ENCODE assay signal across 24 mouse cellular contexts in the genomic region with DNA sequence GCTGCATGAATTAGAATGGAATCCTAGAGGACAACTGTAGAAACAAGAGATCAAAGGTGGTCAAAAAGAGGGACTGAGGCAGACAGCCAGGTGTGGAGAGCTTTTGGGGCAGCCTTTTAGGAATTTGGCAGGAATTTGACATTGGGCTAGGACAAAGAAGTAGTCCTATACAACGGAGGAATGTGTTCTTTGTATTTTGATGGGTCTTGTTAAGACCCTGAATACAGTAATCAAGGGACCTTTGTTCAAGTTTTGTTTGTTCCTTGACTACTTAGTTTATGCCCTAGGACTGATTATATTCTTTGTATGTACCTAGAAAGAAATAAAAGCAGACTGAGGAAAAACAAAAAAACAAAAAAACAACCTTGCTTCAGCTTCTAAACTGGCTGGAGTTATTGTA. TPM values are rescaled to one million over a fixed set of nuclear protein-coding genes. Genes with fewer than 3 reads are reported as not detected.
DNase-seq lines count a peak whose midpoint lies in the region; ATAC-seq lines count a peak whose summit lies in the region.
"Had no signal": no experiment of that assay in that cellular context is flagged by ENCODE, and none has a peak within 500 bp of the region (broad histone marks: within the 10 kb centered on the region; RNA-seq: fewer than 3 reads in every experiment).

No protein-coding gene starts in this region.

- H3K4me2 ChIP-seq in midbrain, embryonic 14.5 days (ENCODE audit: low read length), result no peak overlapping the region
- H3K4me2 ChIP-seq in forebrain, embryonic 12.5 days, result no peak overlapping the region
- H3K4me2 ChIP-seq: embryonic facial prominence, embryonic 13.5 days; embryonic facial prominence, embryonic 15.5 days; forebrain, embryonic 13.5 days; forebrain, embryonic 15.5 days had no signal

- DNase-seq in ES-CJ7 (ENCODE audit: low read depth, low spot score) (peak; percentile 97), R1 (ENCODE audit: low read depth, low spot score) (peak; percentile 98), ZHBTc4 (ENCODE audit: low read depth, low spot score) (peak; percentile 97)
- DNase-seq in midbrain, embryonic 14.5 days, result no peak
- no peak for DNase-seq in natural killer cell, adult 2 months (ENCODE audit: low spot score in 2 of 2)
- DNase-seq: adrenal gland, adult 2 months; adrenal gland, postnatal 10 days; adrenal gland, postnatal 25 days; cerebellum, adult 11 months; cerebellum, adult 18-20 months; cerebellum, adult 8-10 months; cerebellum, adult 9-11 months; cerebellum, postnatal 14 days; cerebellum, postnatal 36 days; embryo, embryonic 11 days had no signal

- ATAC-seq in midbrain, embryonic 14.5 days (ENCODE audit: low FRiP score, low TSS enrichment), result no peak
- ATAC-seq in forebrain, embryonic 12.5 days (ENCODE audit: low FRiP score), result no peak
- ATAC-seq: forebrain, embryonic 13.5 days; forebrain, embryonic 15.5 days; Patski had no signal

- no peak overlapping the region for H3K4me3 ChIP-seq in midbrain, embryonic 14.5 days (replicated peaks; ENCODE audit: low read depth, low read length)
- no peak overlapping the region for H3K4me3 ChIP-seq in forebrain, embryonic 12.5 days (replicated peaks)
- H3K4me3 ChIP-seq: embryonic facial prominence, embryonic 13.5 days; embryonic facial prominence, embryonic 15.5 days; erythroblast, embryonic 14.5 days; forebrain, embryonic 10.5 days; forebrain, embryonic 13.5 days; forebrain, embryonic 15.5 days had no signal

- WGBS in midbrain, embryonic 14.5 days, result 70% methylated on average over 1 of the region's 1 CpGs
- WGBS in forebrain, embryonic 12.5 days, result 58% methylated on average over 1 of the region's 1 CpGs

- no peaks in the 10 kb centered on the region for H3K36me3 ChIP-seq in midbrain, embryonic 14.5 days (ENCODE audit: control insufficient read depth, insufficient read depth, low read length)
- H3K36me3 ChIP-seq in forebrain, embryonic 12.5 days (replicated peaks), result no peaks in the 10 kb centered on the region
- H3K36me3 ChIP-seq: forebrain, embryonic 15.5 days had no signal

- H3K9ac ChIP-seq in midbrain, embryonic 14.5 days (replicated peaks; ENCODE audit: low read length), result no peak overlapping the region
- H3K9ac ChIP-seq in forebrain, embryonic 12.5 days, result no peak overlapping the region
- H3K9ac ChIP-seq: embryonic facial prominence, embryonic 13.5 days; embryonic facial prominence, embryonic 15.5 days; forebrain, embryonic 13.5 days; forebrain, embryonic 15.5 days had no signal

- no peaks in the 10 kb centered on the region for H3K27me3 ChIP-seq in midbrain, embryonic 14.5 days (ENCODE audit: control insufficient read depth, insufficient read depth, low read length)
- H3K27me3 ChIP-seq in forebrain, embryonic 12.5 days, result no peaks in the 10 kb centered on the region
- H3K27me3 ChIP-seq: embryonic facial prominence, embryonic 13.5 days; embryonic facial prominence, embryonic 15.5 days; forebrain, embryonic 13.5 days; forebrain, embryonic 15.5 days; Patski had no signal

- no peaks in the 10 kb centered on the region for H3K9me3 ChIP-seq in midbrain, embryonic 14.5 days (ENCODE audit: control insufficient read depth, low read length)
- no peaks in the 10 kb centered on the region for H3K9me3 ChIP-seq in forebrain, embryonic 12.5 days
- H3K9me3 ChIP-seq: embryonic facial prominence, embryonic 13.5 days; embryonic facial prominence, embryonic 15.5 days; forebrain, embryonic 10.5 days; forebrain, embryonic 13.5 days; forebrain, embryonic 15.5 days; G1E had no signal

- no peak overlapping the region for H3K27ac ChIP-seq in midbrain, embryonic 14.5 days (replicated peaks; ENCODE audit: low read depth, low read length)
- H3K27ac ChIP-seq in forebrain, embryonic 12.5 days, result no peak overlapping the region
- H3K27ac ChIP-seq: embryonic facial prominence, embryonic 13.5 days; embryonic facial prominence, embryonic 15.5 days; forebrain, embryonic 10.5 days; forebrain, embryonic 13.5 days; forebrain, embryonic 15.5 days had no signal

- H3K4me1 ChIP-seq in midbrain, embryonic 14.5 days (ENCODE audit: control insufficient read depth, insufficient read depth, low read length), result no peaks in the 10 kb centered on the region
- H3K4me1 ChIP-seq in forebrain, embryonic 12.5 days, result no peaks in the 10 kb centered on the region
- H3K4me1 ChIP-seq: embryonic facial prominence, embryonic 13.5 days; embryonic facial prominence, embryonic 15.5 days; forebrain, embryonic 10.5 days; forebrain, embryonic 13.5 days; forebrain, embryonic 15.5 days had no signal

RNA-seq across cellular contexts. Expression of gene Ism2, which starts 18.4 kb away (rescaled TPM):
- polyA plus RNA-seq in midbrain, embryonic 14.5 days (2014; fragmentation: Nextera tagmentation; extraction: Ambion mirVana), result 0.75 and 1.0 TPM in 2 replicates
- 1.2 and 1.8 TPM in 2 replicates for polyA plus RNA-seq in forebrain, embryonic 12.5 days (2016; fragmentation: Nextera tagmentation; extraction: Ambion mirVana)
- polyA plus RNA-seq: erythroblast, embryonic 14.5 days; G1E had no signal

RNA-seq across cellular contexts. Expression of gene Ahsa1, which starts 51.7 kb away (rescaled TPM):
- polyA plus RNA-seq in midbrain, embryonic 14.5 days (2014; fragmentation: Nextera tagmentation; extraction: Ambion mirVana), result 176 and 180 TPM in 2 replicates
- polyA plus RNA-seq in forebrain, embryonic 12.5 days (2016; fragmentation: Nextera tagmentation; extraction: Ambion mirVana), result 204 and 205 TPM in 2 replicates

RNA-seq across cellular contexts. Expression of gene Vipas39, which starts 51.9 kb away (rescaled TPM):
- 60.6 and 70.1 TPM in 2 replicates for polyA plus RNA-seq in midbrain, embryonic 14.5 days (2014; fragmentation: Nextera tagmentation; extraction: Ambion mirVana)
- polyA plus RNA-seq in forebrain, embryonic 12.5 days (2016; fragmentation: Nextera tagmentation; extraction: Ambion mirVana), result 59.7 and 62.0 TPM in 2 replicates

Comparison
In these comparisons a context has a peak if more than half of its experiments do, and no peak if none do; other contexts are left out.
1. DNase-seq: peak in ES-CJ7 (single experiment), R1 (single experiment) and ZHBTc4 (single experiment); none in midbrain, embryonic 14.5 days (single experiment) and natural killer cell, adult 2 months (0 of 2).